Mouse (Mus musculus): Measurements from ENCODE around the gene Pck2.

The Pck2 gene

DNA sequence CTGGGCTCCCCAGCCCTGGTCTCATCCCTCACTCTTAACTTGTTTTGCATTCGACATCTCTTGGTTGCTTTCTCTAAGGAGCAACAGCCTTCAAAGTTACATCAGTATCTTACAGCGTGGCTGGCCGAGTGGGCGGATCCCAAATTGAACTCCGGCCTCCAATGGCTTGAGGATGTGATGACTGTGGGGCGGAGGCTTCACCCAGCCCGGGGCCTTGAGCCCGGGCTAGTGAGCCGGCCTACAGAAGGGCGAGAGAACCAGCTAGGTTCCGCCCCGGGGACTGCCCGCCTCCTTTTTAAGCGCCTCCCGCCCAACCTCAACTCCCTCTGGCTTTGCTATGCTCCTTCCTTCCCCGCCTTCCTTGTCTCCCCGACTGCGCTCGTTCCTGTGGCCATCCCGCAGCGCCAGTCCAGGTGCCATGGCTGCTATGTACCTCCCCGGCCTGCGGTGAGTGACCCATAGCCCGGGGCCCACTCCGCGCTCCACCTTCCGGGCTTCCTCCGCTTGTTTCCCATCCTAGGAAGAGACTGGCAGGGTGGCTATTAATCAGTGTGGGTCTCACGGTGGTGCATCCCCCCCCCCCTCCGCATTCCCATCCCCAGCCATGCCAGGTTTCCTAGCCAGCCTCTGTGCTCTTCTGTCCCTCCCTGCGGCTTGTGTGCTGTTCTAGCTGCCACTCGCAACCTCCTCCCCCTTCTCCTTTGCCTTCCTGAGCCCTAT, at the start of gene Pck2:
Pck2 (plus strand) TSS at position 200 of the 720 bp plus-strand sequence.
- DNase-seq (ENCODE audit: extremely low spot score, low read depth, low spot score), result no peak

- DNase-seq (ENCODE audit: extremely low spot score, low read depth, low spot score), result no peak
These were observed 49.5 kb upstream of the Pck2 start, which contains the start of gene Carmil3 for GRCm38 (mm10) chr14:55490361-55491201. Gene Carmil3, plus strand, starts transcription at chr14:55490651.

- DNase-seq (ENCODE audit: extremely low spot score, low read depth, low spot score), result no peak
These were observed 48.7 kb upstream of the Pck2 start for GRCm38 (mm10) chr14:55491291-55491833.

DNA sequence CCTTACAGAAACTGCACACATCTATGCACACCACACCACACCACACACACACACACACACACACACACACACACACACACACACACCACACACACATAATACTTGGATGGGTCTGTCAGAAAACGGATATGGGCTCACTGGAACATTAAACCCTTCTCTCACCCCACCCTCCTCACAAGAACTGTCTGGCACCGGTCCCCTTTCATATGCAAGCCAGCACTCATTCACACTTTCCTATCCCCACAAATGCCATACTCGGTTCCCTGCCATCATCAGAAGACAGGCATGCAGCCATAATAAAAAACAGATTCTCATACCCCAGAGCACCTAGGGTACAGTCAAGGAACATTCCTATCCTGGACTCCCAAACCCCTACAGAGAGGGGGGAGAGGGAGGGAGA, 48.0 kb upstream of the Pck2 start:
- no peak for DNase-seq (ENCODE audit: extremely low spot score, low read depth, low spot score)

DNA sequence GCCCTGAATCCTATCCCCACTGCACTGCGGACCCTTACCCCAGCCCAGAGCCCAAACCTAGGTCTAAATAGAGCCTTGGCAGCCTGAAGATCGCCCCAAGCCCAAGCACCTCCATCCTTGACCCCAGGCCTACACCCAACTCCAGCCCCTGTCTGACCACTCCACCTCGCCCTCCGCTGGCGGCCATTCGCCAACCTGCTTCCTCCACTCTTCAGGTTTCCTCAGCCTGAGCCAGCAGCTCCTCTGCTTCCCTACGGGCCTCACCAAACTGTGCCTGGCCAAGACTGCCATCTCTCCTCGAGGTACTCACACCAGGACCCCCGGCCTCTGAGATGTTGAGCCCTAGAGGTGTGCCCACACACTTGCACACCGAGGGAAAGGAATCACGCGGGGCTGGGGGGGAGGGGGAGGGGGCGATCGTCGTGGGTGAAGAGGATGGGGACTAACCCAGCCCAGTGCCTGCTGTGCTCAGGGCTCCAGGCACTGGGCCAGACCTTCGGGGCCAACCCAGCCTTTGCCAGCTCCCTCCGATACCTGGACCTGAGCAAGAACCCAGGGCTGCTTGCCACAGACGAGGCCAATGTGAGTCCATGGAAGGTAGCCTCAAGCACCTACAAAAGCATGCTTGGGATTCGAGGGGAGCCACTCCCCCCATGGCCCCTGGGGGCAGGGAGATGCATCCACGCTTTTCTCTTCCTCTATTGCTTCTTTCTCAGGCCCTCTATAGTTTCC, 44.4 kb upstream of the Pck2 start:
- DNase-seq (ENCODE audit: extremely low spot score, low read depth, low spot score), result no peak

GRCm38 (mm10) chr14:55496761-55497448, 43.2 kb upstream of the Pck2 start:
- DNase-seq (ENCODE audit: extremely low spot score, low read depth, low spot score), result no peak

- DNase-seq (ENCODE audit: extremely low spot score, low read depth, low spot score), result peak; percentile 78
These were observed 42.6 kb upstream of the Pck2 start for GRCm38 (mm10) chr14:55497449-55497821.

DNA sequence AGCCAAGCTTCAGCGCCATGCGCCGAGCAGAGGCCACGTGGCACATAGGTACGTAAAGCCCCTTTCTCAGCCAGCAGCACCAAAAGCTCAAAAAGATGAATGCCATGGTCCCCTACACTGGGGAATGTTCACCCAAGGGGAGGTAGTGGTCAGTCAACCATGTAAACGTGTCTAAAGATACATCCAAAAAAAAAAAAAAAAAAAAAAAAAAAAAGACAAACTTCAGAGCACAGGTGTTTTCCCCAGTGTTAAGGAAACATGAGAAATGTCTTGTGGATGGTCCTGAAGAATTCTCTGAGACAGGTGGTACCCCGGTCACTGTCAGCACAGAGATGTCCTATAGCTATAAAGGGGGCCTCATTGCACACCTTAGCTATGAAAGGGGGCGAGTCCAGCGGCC, 34.5 kb upstream of the Pck2 start:
- DNase-seq (ENCODE audit: extremely low spot score, low read depth, low spot score), result no peak

DNA sequence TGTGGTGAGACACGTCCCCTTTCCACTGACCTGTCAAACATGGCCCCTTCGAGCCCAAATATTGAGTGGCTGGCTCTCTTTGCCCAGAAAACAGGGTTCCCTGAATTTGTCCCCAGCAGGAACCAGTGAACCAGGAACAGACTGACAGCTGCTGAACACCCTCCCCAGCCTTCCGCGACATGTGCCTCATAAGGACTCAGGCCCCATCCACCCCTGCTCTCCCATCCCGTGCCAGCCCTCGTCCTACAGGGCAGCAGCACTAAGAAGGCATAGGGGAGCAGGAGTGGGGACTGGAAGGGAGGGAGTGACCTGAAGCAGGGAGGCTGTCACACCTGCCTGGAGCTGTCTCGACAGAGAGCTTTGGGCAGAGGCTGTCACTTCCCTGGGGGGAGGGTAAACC, 32.3 kb upstream of the Pck2 start:
- no peak for DNase-seq (ENCODE audit: extremely low spot score, low read depth, low spot score)

DNA sequence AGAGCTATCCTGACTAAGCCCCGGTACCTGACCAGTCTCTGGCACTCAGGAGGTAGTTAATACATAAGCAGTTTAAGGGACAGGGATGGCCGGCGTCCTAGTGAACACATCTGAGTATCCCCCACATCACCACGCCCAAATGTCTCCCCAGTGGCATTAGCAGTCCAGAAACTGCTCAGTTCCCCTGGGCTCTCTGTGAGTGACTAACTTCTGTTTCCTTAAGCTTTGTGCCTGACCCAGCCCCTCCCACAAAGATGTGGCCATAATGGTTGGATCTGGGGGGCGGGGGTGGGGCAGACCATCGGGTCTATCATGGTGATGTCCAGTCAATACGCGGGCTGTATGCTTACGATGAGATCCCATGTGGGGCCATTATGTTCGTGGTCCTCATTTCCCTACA, 30.5 kb upstream of the Pck2 start:
- no peak for DNase-seq (ENCODE audit: extremely low spot score, low read depth, low spot score)

GRCm38 (mm10) chr14:55510125-55510731, 29.8 kb upstream of the Pck2 start, which contains the start of gene Cpne6:
Gene Cpne6, plus strand, starts transcription at chr14:55510445.
- DNase-seq (ENCODE audit: extremely low spot score, low read depth, low spot score), result no peak

- DNase-seq (ENCODE audit: extremely low spot score, low read depth, low spot score), result no peak
These were observed 29.0 kb upstream of the Pck2 start for GRCm38 (mm10) chr14:55511037-55511436.

GRCm38 (mm10) chr14:55513927-55514326, 26.1 kb upstream of the Pck2 start:
- no peak for DNase-seq (ENCODE audit: extremely low spot score, low read depth, low spot score)

DNA sequence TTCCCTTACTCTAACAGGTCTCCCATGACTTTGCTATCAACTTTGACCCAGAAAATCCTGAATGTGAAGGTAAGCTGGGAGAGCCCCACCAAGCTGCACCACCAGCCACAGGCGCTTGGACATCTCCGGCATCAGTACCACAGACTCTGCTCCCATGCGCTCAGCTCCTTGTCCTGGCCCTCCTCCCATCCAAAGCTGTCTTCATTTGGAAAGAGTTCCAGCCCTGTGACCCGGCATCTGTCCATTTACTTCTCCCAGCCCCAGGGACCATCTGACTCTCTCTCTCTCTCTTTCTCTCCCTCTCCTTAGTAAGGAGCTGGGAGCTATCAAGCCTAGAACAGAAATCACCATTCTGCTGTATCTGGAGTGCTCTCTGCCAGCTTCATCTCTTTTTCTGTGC, 24.2 kb upstream of the Pck2 start:
- DNase-seq (ENCODE audit: extremely low spot score, low read depth, low spot score), result no peak

DNA sequence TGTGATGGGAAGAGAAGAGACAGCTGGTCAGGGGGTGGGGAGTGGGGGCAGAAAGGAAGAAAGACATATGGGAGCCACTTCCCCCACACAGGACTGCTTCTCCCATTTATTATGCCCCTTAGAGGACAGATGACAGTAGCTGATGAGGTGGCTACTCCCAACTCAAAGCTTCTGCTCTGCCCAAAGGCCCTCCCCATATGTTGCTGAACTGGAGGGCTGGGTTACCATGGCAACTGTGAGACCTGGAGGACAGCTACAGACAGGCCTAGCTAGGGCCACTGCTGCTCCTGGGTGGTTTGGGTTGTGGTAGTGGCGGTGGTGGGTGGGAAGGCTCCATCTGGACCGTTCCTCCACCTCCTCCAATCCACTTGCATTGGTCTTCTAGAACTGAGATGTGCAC, 21.2 kb upstream of the Pck2 start:
- DNase-seq (ENCODE audit: extremely low spot score, low read depth, low spot score), result no peak

DNA sequence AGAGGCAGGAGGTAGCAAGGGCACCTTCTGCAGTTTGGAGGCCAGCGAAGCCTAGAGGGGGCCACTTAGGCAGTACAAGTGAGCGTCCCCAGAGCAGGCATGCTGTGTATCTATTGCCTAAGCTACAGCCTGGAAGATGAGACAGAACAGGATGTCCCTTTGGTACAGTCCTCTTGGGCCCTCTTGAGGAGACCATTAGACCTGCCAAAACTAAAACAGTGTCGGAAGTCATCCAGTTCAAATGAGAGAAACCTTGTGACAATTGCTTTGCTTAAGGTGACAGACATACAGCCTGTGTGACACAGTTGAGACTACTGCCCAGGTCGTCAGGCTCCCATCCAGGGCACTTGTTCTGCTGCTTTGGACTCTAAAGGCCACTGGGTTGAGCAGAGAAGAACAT, 20.5 kb upstream of the Pck2 start:
- no peak for DNase-seq (ENCODE audit: extremely low spot score, low read depth, low spot score)

DNA sequence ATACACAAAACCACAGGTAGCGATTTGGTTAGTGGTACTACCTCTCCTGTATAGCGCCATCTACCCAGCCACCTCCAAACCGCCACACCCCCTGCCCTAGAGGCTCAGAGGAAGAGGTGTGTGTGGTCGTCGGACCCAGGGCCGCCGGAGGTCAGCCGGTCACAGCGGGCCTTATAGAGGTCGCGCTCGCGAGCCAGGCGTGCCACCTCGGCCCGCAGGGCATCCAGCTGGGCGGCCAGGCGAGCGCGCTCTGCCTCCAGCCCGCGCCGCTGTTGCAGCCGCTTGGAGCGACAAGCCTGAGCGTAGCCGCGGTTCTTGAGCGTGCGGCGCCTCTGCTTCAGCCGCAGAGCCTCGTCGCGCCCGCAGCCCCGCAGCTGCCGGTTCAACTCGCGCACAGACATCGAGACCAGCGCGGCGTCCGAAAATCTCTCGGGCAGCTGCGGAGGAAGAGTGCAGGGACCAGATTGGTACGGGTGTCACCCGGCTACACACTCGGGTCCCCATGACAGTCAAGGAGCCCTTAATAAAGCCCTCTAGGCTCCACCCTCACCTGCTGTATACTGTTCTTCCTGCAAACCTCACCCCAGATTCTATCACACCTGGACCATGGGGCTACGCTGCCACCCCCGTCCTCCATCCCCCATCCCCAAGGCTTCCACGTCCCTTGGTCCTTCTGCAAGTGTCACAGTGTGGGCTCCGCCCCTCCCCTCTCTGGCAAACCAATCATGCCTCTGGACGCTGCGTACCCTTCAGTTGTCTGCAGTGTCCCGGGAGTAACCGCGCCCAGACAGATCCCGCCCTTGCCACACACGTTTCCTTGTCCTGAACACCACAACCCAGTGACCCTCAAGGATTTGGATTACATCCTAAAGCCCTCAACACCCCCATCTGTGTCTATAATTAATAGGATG, 19.4 kb upstream of the Pck2 start:
- DNase-seq (ENCODE audit: extremely low spot score, low read depth, low spot score), result no peak

DNA sequence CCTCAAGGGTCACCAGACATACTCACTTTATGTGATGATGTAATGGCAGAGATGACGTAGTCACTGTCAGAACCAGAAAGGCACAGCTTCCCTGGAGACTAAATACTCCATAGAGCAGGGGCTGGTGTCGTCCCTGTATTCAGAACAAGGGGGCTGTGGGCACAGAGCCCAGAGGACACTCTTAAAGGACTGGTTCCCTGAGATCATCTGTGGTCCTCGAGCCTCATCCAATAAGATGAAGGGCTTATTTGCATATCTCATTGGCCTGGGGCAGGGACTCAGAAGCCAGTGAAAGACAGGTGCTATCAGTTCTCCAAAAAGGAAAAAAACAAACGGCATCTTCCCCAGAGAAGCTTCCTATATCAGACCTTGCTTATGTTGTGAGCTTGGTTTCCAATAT, 16.0 kb upstream of the Pck2 start:
- no peak for DNase-seq (ENCODE audit: extremely low spot score, low read depth, low spot score)

- DNase-seq (ENCODE audit: extremely low spot score, low read depth, low spot score), result no peak
These were observed 15.3 kb upstream of the Pck2 start, which contains the start of gene Nrl for GRCm38 (mm10) chr14:55524785-55525184. Gene Nrl, minus strand, starts transcription at chr14:55524981.

All from hindlimb bud, embryonic 11.5 days (tissue).